Mouse (Mus musculus): ENCODE data around the gene Abcc10.

- TF ChIP-seq CTCF (IDR thresholded peaks at IDR 0.05; ENCODE audit: control insufficient read depth, insufficient read depth, insufficient read length) (no peak), USF1 (IDR thresholded peaks at IDR 0.05; ENCODE audit: low read depth) (no peak)
Measured at GRCm38 (mm10) chr17:46341208-46341607, 13.1 kb upstream of the Abcc10 start.

Data from C2C12 (cell line).